Mouse (Mus musculus): ENCODE data around the gene Fto. TPM values are rescaled to one million over a fixed set of nuclear protein-coding genes. Genes with fewer than 3 reads are reported as not detected.

Fto gene
- polyA plus RNA-seq, 1 experiment: 11.9 TPM

- no peak for TF ChIP-seq CTCF (IDR thresholded peaks at IDR 0.05; ENCODE audit: extremely low read depth, insufficient read depth, insufficient read length, insufficient replicate concordance)
- TF ChIP-seq POLR2A (IDR thresholded peaks at IDR 0.05; ENCODE audit: low read depth, low read length): no peak
- Histone ChIP-seq H3K27ac (ENCODE audit: insufficient read depth, low read length) (no peak overlapping the region), H3K36me3 (ENCODE audit: control insufficient read depth, insufficient read depth, low read length) (no peaks in the 10 kb centered on the region), H3K4me3 (ENCODE audit: extremely low read depth, insufficient read depth, insufficient read length) (no peak overlapping the region), H3K4me1 (ENCODE audit: control insufficient read depth, insufficient read depth, insufficient read length) (no peaks in the 10 kb centered on the region), H3K27me3 (ENCODE audit: control insufficient read depth, insufficient read depth, low read length) (no peaks in the 10 kb centered on the region)
- DNase-seq (ENCODE audit: low read depth in 1 of 2, low spot score in 2 of 2): no peak
- WGBS: 83% methylated on average over 15 of the region's 15 CpGs
Measured at GRCm38 (mm10) chr8:91679451-91679850, 366.1 kb downstream of the Fto start.

GRCm38 (mm10) chr8:91680125-91680524, 366.8 kb downstream of the Fto start:
- no peak for TF ChIP-seq CTCF (IDR thresholded peaks at IDR 0.05; ENCODE audit: extremely low read depth, insufficient read depth, insufficient read length, insufficient replicate concordance)
- no peak for TF ChIP-seq POLR2A (IDR thresholded peaks at IDR 0.05; ENCODE audit: low read depth, low read length)
- Histone ChIP-seq H3K4me1 (ENCODE audit: control insufficient read depth, insufficient read depth, insufficient read length) (no peaks in the 10 kb centered on the region), H3K36me3 (ENCODE audit: control insufficient read depth, insufficient read depth, low read length) (no peaks in the 10 kb centered on the region), H3K27me3 (ENCODE audit: control insufficient read depth, insufficient read depth, low read length) (no peaks in the 10 kb centered on the region), H3K4me3 (ENCODE audit: extremely low read depth, insufficient read depth, insufficient read length) (no peak overlapping the region), H3K27ac (ENCODE audit: insufficient read depth, low read length) (no peak overlapping the region)
- 66% methylated on average over 5 of the region's 5 CpGs for WGBS
- no peak for DNase-seq (ENCODE audit: low read depth in 1 of 2, low spot score in 2 of 2)

DNA sequence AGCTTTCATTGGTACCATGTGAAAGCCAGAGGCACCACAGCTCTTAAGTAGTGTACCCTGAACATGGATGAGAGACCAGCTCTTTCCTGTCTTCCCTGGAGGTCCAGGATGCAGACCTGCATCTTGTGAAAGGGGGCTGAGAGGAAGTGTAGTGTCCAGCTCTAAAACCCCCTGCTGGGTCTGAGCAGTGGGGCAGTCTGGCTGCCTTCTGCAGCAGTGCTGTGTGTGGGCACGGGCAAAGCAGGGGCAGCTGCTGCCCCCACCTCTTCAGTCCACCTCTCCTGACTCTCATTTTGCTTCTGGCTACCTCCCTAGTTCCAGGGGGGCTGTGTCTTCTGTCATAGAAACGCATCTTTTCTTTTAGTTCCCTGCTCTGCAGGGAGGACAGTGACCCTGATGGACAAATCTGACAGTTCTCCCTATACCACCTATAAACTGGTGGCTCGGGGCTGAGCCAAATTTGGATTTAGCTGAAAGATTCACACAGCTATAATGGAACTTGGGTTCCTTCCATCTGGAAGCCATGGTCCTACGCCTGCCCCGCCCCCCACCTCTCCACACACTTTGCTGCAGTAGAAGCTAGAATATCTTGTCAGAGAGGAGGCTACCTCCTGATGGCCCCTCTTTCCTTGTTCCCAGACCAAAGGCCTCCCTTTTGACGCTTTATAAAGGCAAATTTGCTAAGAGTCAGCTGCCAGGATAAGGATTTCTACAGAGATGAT, 371.4 kb downstream of the Fto start:
- Histone ChIP-seq H3K27ac (ENCODE audit: insufficient read depth, low read length) (no peak overlapping the region), H3K4me1 (ENCODE audit: control insufficient read depth, insufficient read depth, insufficient read length) (no peaks in the 10 kb centered on the region), H3K27me3 (ENCODE audit: control insufficient read depth, insufficient read depth, low read length) (no peaks in the 10 kb centered on the region), H3K4me3 (ENCODE audit: extremely low read depth, insufficient read depth, insufficient read length) (no peak overlapping the region), H3K36me3 (ENCODE audit: control insufficient read depth, insufficient read depth, low read length) (no peaks in the 10 kb centered on the region)
- no peak for DNase-seq (ENCODE audit: low read depth in 1 of 2, low spot score in 2 of 2)
- TF ChIP-seq POLR2A (IDR thresholded peaks at IDR 0.05; ENCODE audit: low read depth, low read length) (no peak), CTCF (IDR thresholded peaks at IDR 0.05; ENCODE audit: extremely low read depth, insufficient read depth, insufficient read length, insufficient replicate concordance) (no peak)
- 78% methylated on average over 6 of the region's 6 CpGs for WGBS

DNA sequence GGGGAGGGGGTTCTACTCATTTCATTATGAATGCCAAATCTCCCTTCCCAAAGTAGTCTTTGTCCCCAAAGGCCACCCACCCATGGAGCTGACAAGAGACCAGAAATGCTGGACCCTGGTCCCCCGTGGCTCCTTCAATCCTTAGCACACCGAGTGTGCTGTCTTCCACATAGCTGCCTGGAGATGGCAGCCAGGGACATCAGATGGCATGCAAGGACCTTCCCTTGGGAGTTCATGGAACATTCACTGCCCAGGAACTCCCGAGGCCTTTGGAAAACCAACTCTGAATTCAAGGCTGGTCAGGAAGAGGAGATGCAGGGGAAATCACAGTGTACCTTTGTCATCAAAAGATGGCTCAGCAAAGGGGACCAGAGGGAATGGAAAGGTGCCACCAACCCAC, 372.1 kb downstream of the Fto start:
- Histone ChIP-seq H3K36me3 (ENCODE audit: control insufficient read depth, insufficient read depth, low read length) (no peaks in the 10 kb centered on the region), H3K4me1 (ENCODE audit: control insufficient read depth, insufficient read depth, insufficient read length) (no peaks in the 10 kb centered on the region), H3K27me3 (ENCODE audit: control insufficient read depth, insufficient read depth, low read length) (no peaks in the 10 kb centered on the region), H3K4me3 (ENCODE audit: extremely low read depth, insufficient read depth, insufficient read length) (no peak overlapping the region), H3K27ac (ENCODE audit: insufficient read depth, low read length) (no peak overlapping the region)
- WGBS: 69% methylated on average over 3 of the region's 3 CpGs
- DNase-seq (ENCODE audit: low read depth in 1 of 2, low spot score in 2 of 2): no peak
- TF ChIP-seq POLR2A (IDR thresholded peaks at IDR 0.05; ENCODE audit: low read depth, low read length) (no peak), CTCF (IDR thresholded peaks at IDR 0.05; ENCODE audit: extremely low read depth, insufficient read depth, insufficient read length, insufficient replicate concordance) (no peak)

- 39% methylated on average over 15 of the region's 15 CpGs for WGBS
- no peak overlapping the region for H3K4me3 ChIP-seq (ENCODE audit: extremely low read depth, insufficient read depth, insufficient read length)
- H3K27me3 ChIP-seq (ENCODE audit: control insufficient read depth, insufficient read depth, low read length): no peaks in the 10 kb centered on the region
- H3K27ac ChIP-seq (ENCODE audit: insufficient read depth, low read length): no peak overlapping the region
- no peaks in the 10 kb centered on the region for H3K36me3 ChIP-seq (ENCODE audit: control insufficient read depth, insufficient read depth, low read length)
- TF ChIP-seq CTCF (IDR thresholded peaks at IDR 0.05; ENCODE audit: extremely low read depth, insufficient read depth, insufficient read length, insufficient replicate concordance): no peak
- no peak for TF ChIP-seq POLR2A (IDR thresholded peaks at IDR 0.05; ENCODE audit: low read depth, low read length)
- H3K4me1 ChIP-seq (ENCODE audit: control insufficient read depth, insufficient read depth, insufficient read length): no peaks in the 10 kb centered on the region
- no peak for DNase-seq (ENCODE audit: low read depth in 1 of 2, low spot score in 2 of 2)
Measured at GRCm38 (mm10) chr8:91692056-91692721, 378.9 kb downstream of the Fto start.

DNA sequence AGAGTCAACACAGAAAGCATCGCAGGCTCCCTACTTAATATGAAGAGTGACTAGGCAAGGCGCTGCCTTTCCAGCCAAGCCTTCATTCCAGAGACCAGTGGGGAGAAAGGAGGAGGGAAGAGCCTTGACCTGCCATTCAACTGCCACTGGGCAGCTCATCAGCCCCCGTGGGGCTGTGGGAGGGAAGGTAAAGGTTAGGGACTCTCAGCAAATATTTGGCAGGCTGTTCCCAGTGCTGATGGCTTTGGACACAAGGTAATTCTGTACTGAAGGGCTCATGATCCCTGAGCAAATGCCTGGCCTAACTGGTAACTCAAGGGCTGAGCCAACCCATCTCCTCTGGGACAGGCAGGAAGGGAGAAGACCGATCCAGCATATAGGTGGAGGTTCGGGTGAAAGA, 393.2 kb downstream of the Fto start:
- 86% methylated on average over 5 of the region's 5 CpGs for WGBS
- Histone ChIP-seq H3K36me3 (ENCODE audit: control insufficient read depth, insufficient read depth, low read length) (no peaks in the 10 kb centered on the region), H3K4me3 (ENCODE audit: extremely low read depth, insufficient read depth, insufficient read length) (no peak overlapping the region), H3K27ac (ENCODE audit: insufficient read depth, low read length) (no peak overlapping the region), H3K4me1 (ENCODE audit: control insufficient read depth, insufficient read depth, insufficient read length) (no peaks in the 10 kb centered on the region), H3K27me3 (ENCODE audit: control insufficient read depth, insufficient read depth, low read length) (peaks cover 1% of the 10 kb centered on the region; the same call in 1 of the 2 replicates)
- no peak for DNase-seq (ENCODE audit: low read depth in 1 of 2, low spot score in 2 of 2)
- TF ChIP-seq CTCF (IDR thresholded peaks at IDR 0.05; ENCODE audit: extremely low read depth, insufficient read depth, insufficient read length, insufficient replicate concordance) (no peak), POLR2A (IDR thresholded peaks at IDR 0.05; ENCODE audit: low read depth, low read length) (no peak)

DNA sequence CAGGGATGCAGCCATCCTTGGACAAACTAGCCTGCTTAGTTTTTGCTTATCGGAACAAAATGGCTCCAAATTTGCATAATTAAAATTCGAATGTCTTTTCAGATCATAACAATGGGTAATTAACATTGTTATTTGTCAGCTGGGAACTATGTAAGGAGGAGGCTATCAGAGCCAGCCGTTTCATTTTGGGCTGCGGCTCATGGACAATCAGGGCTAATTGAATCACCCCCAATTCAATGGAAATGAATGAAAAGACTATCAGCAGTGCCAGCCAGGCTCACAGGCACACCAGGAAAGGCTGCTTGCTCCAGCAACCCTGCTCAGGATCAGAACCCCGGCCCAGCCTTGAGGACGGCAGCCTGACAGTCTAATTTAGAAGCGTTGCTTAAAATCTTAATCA, 395.3 kb downstream of the Fto start:
- H3K27me3 ChIP-seq (ENCODE audit: control insufficient read depth, insufficient read depth, low read length): peaks cover 4% of the 10 kb centered on the region; the same call in 1 of the 2 replicates
- 85% methylated on average over 7 of the region's 7 CpGs for WGBS
- no peak overlapping the region for H3K27ac ChIP-seq (ENCODE audit: insufficient read depth, low read length)
- H3K4me3 ChIP-seq (ENCODE audit: extremely low read depth, insufficient read depth, insufficient read length): no peak overlapping the region
- no peaks in the 10 kb centered on the region for H3K4me1 ChIP-seq (ENCODE audit: control insufficient read depth, insufficient read depth, insufficient read length)
- H3K36me3 ChIP-seq (ENCODE audit: control insufficient read depth, insufficient read depth, low read length): no peaks in the 10 kb centered on the region
- TF ChIP-seq POLR2A (IDR thresholded peaks at IDR 0.05; ENCODE audit: low read depth, low read length) (no peak), CTCF (IDR thresholded peaks at IDR 0.05; ENCODE audit: extremely low read depth, insufficient read depth, insufficient read length, insufficient replicate concordance) (no peak)
- no peak for DNase-seq (ENCODE audit: low read depth in 1 of 2, low spot score in 2 of 2)
